Mouse (Mus musculus) inflammation-experienced regulatory T-cells, adult 6 months (primary cell): ENCODE results near the gene Kif5a. TPM values are rescaled to one million over a fixed set of nuclear protein-coding genes. Genes with fewer than 3 reads are reported as not detected.
A peak's percentile ranks its signal among the peaks of the same experiment; 100 is the strongest.

Experiments
- ATAC-seq: one replicate; pipeline ENCODE4 v1.8.0; 2017
- polyA plus RNA-seq, 3 experiments: library from polyadenylated mRNA; unstranded; fragments of 100-300 nt; shearing (Covaris generic); gene quantifications; one replicate each; pipeline ENCODE4 v1.2.1; 2017

Kif5a gene
- polyA plus RNA-seq, 3 experiments from 2014 or later: 0.16 to 0.19 TPM; not detected in 1

DNA sequence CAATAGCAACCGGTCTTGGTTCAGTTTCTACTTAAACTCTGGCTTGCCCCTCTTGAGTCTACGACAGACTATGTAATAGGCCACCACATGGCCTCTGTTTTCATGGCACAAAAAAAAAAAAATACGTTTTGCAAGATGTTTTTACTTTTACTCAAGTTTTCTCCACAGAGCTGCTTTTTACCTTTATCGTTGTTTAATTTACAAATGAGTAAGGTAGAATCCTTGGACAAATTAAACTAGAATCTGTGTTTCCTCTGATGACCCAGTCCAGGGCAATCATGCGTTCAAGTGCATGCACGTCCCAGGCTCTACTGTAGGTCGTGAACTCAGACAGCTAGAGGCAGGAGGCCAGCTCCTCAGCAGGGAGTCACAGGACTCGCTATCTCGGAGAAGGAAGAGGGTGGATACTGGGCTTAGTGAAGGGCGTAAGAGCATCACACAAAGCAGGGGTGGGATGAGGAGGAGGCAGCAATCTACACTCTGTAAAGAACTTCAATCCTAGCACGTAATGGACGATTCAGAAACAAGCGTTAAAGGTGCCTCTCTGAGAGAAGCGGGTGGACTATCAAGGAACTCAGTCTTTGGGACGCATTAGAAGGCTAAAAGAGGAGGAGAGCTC lies 26.5 kb upstream of the Kif5a start:
- peak; percentile 17 for ATAC-seq

DNA sequence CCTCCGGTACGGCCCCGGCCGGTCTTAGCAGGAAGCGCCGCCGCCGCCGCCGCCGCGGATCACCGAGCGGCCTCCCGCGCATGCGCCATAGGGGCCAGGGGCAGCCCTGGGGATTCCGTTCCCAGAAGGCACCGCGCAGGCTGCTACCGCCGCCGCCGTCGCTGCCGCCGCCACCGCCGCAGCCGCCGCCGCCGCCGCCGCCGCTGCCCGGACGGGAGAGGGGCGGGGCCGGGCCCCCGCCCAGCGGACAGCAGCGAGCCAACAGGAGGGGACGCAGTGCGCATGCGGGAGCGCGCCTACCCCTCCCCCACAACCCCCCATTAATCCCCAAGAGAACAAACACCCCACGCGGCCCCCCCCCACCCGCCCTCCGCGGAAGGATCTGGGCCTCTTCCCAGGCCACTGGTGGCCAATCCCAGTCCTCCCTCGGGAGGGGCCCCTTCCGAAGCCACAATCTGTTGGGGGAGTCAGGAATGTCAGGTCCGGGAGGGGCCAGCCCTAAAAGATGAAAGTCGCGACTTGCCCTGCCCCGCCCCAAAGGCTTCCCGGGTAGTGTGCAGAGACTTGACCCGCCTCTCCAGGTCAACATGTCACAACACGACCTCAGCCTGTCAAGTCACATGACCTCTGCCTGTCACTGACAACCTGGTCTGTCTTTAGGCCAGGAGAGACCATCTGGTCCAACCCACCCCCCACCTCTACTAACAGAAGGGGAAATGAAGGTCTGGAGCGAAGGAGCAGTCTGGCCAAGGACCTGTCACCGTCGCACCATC lies 25.8 kb upstream of the Kif5a start, which contains the start of gene Mbd6:
Mbd6 (minus strand) TSS at position 219 of the 773 bp plus-strand sequence.
- peak; percentile 28 for ATAC-seq

DNA sequence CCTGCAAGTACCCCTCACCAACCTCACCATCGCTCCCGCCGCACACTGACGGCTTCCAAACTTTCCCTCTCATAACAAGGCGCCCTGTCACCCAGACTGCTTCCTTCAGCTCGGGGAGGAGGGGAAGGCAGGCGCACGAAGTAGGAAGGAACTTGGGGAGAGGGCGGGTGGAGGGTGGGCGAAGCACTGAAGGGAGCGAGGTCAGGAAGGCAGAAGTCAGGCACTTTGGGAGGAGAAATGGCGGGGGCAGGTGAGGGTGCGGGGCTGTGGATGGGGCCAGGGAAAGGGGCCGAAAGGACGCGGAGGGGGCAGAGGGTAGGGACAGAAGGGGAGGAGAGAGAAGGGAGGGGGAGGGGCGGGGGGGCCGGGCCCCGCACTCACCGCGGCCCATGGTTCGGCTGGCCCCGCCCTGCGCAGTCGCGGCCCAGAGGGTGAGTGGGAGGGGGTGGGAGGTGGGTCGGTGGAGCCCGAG lies 25.2 kb upstream of the Kif5a start:
- ATAC-seq: no peak

GRCm38 (mm10) chr10:127287936-127288293 lies 24.8 kb upstream of the Kif5a start:
- no peak for ATAC-seq

DNA sequence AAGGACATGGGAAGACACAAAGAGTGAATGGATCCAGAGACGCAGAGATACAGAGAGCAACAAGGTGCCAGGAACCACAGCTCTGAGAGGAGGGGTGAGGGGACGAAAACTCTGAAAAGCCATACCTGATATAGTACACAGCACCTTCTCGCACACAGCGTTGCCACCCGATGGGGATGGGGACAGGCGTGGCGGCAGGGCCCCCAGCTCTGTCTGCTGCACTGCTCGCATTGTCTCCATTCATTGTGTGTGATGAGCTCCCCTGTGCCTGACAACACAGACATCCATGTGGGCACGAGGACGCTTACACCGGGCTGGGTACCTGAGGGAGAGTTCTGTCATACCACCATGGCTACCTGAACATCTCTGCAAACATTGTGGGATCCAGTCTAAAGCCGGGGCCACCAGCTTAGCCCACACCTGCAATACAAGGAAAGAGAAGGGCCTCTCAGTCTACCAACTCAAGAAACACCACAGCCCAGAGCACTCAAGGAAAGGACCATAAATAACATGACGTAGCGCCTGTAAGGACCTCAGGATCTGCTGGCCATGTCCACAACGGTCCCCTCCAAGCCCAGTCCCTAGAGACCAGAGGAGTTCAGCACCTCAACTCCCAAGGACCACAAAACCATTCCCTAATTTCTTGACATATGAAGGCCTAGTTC lies 24.3 kb upstream of the Kif5a start:
- ATAC-seq: no peak

GRCm38 (mm10) chr10:127286730-127287129 lies 23.6 kb upstream of the Kif5a start:
- ATAC-seq: no peak

- no peak for ATAC-seq
These were observed 23.0 kb upstream of the Kif5a start for GRCm38 (mm10) chr10:127286194-127286593.

GRCm38 (mm10) chr10:127285644-127286043 lies 22.5 kb upstream of the Kif5a start:
- ATAC-seq: no peak

DNA sequence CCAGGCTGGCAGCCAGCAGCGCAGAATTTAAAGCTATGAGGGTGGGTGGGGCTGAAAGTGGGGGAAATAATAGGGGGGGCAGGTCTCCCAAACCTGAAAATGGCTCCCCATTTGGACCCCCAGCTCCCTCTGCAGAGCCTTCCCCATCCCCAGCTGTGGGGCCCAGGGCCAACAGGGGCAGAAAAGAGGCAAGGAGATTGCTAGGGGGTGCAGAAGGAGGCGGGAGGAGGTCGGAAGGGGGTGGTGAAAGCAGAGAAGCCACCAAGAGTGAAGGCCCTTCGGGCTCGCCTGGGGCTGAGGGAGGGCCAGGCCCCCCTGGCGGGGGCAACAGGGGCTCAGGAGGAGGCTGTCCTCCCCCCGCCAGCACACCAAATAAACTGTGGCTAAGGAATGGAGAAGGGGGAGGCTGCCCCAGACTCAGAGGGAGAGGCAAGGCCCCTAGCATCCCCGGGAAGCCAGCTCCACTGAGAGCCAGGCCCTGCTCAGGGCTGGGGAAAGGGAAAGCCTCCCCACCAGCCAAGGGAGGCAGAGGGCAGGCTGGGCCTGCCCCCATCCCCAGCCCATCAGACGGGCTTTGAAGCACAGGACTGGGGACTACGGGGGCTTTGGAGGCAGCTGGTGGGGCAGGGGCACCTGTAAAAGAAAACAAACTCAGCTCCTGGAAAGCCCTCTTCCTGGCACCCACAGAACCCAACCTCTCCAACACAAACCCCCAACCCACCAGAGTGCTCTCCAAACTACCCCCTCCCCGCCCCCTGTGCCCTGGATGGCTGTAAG lies 21.8 kb upstream of the Kif5a start:
- no peak for ATAC-seq

DNA sequence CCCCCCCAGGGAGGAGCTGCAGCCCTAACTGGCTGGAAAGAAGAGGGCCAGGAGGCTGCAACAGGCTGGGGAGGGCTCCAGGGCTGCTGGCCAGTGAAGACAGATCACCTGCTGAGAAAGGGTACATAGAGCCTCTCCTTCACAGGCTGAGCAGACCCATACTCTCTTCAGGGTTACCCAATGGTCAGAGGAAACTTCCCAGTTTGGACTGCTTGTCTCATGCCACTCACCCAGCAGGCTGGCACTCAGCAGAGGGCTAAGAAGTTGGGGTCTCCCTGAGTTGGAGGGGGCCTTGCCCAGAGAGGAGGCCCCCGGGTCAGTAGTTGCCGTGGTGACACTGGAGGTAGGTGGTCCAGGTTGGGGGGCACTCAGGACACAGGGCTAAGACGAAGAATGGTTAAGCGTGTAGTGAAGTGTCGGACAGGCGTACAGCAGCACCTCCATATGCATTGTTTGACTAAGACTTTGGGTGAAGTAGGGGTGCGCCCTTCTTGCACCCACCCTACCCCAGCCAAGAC lies 21.0 kb upstream of the Kif5a start:
- no peak for ATAC-seq

- no peak for ATAC-seq
These were observed 19.6 kb upstream of the Kif5a start for GRCm38 (mm10) chr10:127282620-127283215.

GRCm38 (mm10) chr10:127281316-127281715 lies 18.2 kb upstream of the Kif5a start:
- no peak for ATAC-seq

GRCm38 (mm10) chr10:127279730-127280129 lies 16.6 kb upstream of the Kif5a start:
- ATAC-seq: no peak

DNA sequence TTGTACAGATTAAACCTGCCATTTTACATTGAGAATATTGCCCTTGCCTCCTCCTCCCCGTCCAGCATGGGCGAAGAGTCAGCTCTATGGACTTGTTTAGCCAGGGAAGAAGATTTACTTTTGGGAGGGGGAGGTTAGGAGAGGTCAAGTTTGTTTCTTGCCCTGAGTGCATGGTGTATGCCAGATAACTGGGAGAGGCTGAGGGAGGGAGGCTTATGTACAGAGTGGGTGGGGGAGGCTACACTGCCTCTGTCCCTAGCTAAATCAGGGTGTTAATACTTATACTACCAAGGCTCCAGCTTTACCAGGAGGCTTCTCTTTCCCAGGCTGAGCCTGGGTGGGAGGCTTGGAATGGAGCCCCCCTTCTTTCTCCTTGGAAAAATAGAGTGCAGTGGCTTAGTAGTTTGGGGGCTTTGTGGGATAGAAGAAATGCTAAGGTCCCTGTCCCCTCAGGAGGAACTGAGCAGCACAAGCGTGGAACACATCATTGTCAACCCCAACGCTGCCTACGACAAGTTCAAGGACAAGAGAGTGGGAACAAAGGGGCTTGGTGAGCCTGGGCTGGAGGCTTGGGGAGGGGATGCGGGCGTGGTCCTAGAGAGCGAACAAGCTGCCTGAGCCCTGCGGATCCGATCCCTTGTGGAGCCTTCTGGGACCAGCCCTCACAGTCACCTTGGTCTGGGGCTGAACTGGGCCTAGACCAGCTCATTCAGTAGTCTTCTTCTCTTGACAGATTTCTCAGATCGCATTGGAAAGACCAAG lies 11.3 kb upstream of the Kif5a start:
- no peak for ATAC-seq

- ATAC-seq: no peak
These were observed 9.2 kb upstream of the Kif5a start for GRCm38 (mm10) chr10:127272371-127272770.

DNA sequence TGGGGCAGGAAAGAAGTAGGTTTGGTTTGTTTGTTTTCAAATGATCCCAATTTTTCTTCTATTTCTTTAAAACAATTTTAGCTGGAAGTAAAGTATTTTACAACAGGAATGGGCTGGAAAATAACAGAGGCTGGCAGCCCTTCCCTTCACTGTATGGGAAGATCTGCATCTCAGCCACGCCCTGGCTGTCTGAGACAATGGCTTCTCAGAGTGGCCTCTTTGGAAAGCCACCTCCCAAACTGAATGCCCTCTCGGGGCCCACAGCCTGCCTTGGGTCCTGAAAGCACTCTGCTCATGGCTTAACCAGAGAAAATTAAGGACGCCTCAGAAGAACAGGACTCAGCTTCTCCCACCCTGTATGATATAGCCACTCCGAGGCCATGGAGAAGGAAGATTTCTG lies 6.7 kb upstream of the Kif5a start:
- ATAC-seq: no peak

DNA sequence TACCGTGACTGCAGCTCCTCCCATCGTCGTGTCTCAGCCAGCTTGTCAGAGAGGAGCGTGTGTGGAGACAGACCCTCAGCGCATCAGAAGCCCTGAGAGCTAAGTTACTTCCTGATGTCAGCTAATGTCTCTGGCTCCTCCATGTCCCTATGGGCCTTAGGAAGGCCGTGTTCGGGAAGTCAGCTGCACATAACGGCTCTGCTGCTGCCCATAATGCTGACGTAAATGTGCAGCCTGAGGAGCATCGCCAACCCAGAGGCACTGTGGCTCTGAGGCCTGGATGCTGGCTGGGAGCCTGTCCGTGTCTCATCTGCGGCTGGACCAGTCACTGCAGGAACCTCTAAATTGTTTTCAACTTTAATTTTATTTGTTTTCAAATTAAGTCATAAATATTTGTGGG lies 5.9 kb upstream of the Kif5a start:
- no peak for ATAC-seq

GRCm38 (mm10) chr10:127268401-127268800 lies 5.3 kb upstream of the Kif5a start:
- ATAC-seq: no peak

- no peak for ATAC-seq
These were observed 4.2 kb upstream of the Kif5a start for GRCm38 (mm10) chr10:127267318-127267717.

DNA sequence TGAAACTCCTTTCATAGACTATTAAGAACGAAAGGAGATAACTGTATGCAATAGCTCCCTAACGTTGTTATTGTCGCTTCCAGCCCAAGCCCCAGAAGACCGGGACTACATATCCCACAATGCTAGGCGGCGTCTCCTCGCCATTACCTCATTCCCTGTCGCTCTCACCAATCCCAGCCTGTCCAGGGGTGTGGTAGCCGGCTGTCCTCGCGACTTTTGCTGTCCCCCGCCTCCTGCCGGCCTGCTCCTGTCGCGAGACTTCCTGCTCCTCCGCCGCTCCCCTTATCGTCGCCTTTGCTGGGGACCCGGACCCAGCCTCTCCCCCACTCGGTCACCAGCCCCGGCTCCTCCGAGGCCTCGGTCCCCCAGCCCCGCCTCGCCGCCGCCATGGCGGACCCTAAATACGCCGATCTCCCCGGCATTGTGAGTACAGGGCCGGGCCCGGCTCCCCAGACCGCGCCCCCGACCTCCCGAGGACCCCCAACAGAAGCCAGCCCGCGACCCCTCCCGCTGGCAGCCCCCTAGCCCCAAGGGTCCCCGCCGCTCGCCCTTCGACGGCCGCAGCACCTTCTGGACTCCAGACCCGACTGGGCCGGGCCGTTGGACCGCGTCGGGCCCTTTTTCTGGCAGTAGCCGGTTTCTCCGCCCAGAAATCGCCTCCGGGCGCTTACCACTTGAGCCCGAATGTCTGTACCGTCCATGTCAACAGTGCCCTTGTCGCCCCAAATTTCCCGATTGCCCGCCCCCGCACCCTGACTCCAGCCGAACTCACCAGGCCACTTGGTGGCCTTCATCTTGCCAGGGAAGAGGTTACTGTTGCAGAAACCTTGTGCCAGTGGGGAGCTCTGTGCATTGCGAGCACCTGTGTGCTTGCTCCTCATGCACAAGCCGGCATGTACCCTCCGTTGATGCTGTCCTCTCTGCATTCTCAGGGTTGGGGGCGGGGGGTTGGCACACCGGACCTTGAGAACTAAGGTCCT lies 3.3 kb upstream of the Kif5a start, which contains the start of gene Dctn2:
Dctn2 (plus strand) TSS at position 257 of the 980 bp plus-strand sequence.
- peak; percentile 99 for ATAC-seq
